Mouse (Mus musculus): Measurements from ENCODE around the gene Nolc1.

Gene Nolc1

GRCm38 (mm10) chr19:46042476-46043011 lies 33.1 kb upstream of the Nolc1 start:
- DNase-seq: peak; percentile 54

- peak; percentile 30 for DNase-seq
Measured at GRCm38 (mm10) chr19:46043380-46043779, 32.3 kb upstream of the Nolc1 start.

GRCm38 (mm10) chr19:46044271-46044992 lies 31.2 kb upstream of the Nolc1 start, which contains the start of gene Pprc1:
Pprc1 (plus strand) TSS chr19:46044886.
- DNase-seq: peak; percentile 76

GRCm38 (mm10) chr19:46044993-46045695 lies 30.5 kb upstream of the Nolc1 start, which contains the start of gene Ldb1:
Ldb1 (minus strand) TSS chr19:46045214.
- peak; percentile 91 for DNase-seq

GRCm38 (mm10) chr19:46045696-46046311 lies 29.9 kb upstream of the Nolc1 start:
- peak; percentile 81 for DNase-seq

GRCm38 (mm10) chr19:46046621-46047025 lies 29.0 kb upstream of the Nolc1 start:
- DNase-seq: peak; percentile 50

- DNase-seq: no peak
Measured at GRCm38 (mm10) chr19:46047426-46047825, 28.2 kb upstream of the Nolc1 start.

- no peak for DNase-seq
Measured at GRCm38 (mm10) chr19:46049129-46049528, 26.5 kb upstream of the Nolc1 start.

GRCm38 (mm10) chr19:46050462-46050861 lies 25.2 kb upstream of the Nolc1 start:
- DNase-seq: no peak

- peak; percentile 67 for DNase-seq
Measured at GRCm38 (mm10) chr19:46055752-46056387, 19.8 kb upstream of the Nolc1 start.

- peak; percentile 94 for DNase-seq
Measured at GRCm38 (mm10) chr19:46056388-46056946, 19.2 kb upstream of the Nolc1 start.

GRCm38 (mm10) chr19:46056947-46057607 lies 18.6 kb upstream of the Nolc1 start:
- peak; percentile 92 for DNase-seq

GRCm38 (mm10) chr19:46058466-46058865 lies 17.2 kb upstream of the Nolc1 start:
- DNase-seq: no peak

GRCm38 (mm10) chr19:46060845-46061244 lies 14.8 kb upstream of the Nolc1 start:
- no peak for DNase-seq

- no peak for DNase-seq
Measured at GRCm38 (mm10) chr19:46068054-46068453, 7.6 kb upstream of the Nolc1 start.

- DNase-seq: no peak
Measured at GRCm38 (mm10) chr19:46073285-46073684, 2.4 kb upstream of the Nolc1 start.

GRCm38 (mm10) chr19:46074266-46074665 lies 1.4 kb upstream of the Nolc1 start:
- DNase-seq: no peak

GRCm38 (mm10) chr19:46078535-46078934 lies 2.9 kb downstream of the Nolc1 start:
- DNase-seq: no peak

- DNase-seq: no peak
Measured at GRCm38 (mm10) chr19:46085185-46085584, 9.5 kb downstream of the Nolc1 start.

GRCm38 (mm10) chr19:46086337-46086736 lies 10.7 kb downstream of the Nolc1 start:
- peak; percentile 75 for DNase-seq

GRCm38 (mm10) chr19:46087871-46088270 lies 12.2 kb downstream of the Nolc1 start:
- DNase-seq: no peak

GRCm38 (mm10) chr19:46091641-46092040 lies 16.0 kb downstream of the Nolc1 start:
- no peak for DNase-seq

Data from kidney, postnatal 10 days (tissue).